Mouse (Mus musculus): ENCODE data around the gene Cacng2. TPM values are rescaled to one million over a fixed set of nuclear protein-coding genes. Genes with fewer than 3 reads are reported as not detected.
"Not testable (repeated sequence)": the region's sequence is repeated elsewhere in the genome, so short reads cannot be mapped to it uniquely, and the experiment has no call there.

Cacng2 gene
- polyA plus RNA-seq, 1 experiment from 2014 or later, result not detected

- H3K4me2 ChIP-seq, result no peak overlapping the region
- 72% methylated on average over 4 of the region's 4 CpGs for WGBS
- H3K4me3 ChIP-seq (ENCODE audit: low read depth, low read length), result no peak overlapping the region
- H3K27ac ChIP-seq (ENCODE audit: low read depth, low read length), result no peak overlapping the region
- H3K27me3 ChIP-seq (replicated peaks; ENCODE audit: control insufficient read depth, insufficient read depth, low read length), result no peaks in the 10 kb centered on the region
- no peak overlapping the region for H3K9ac ChIP-seq (ENCODE audit: low read depth, low read length)
- ATAC-seq (replicated peaks; ENCODE audit: low FRiP score) (no peak), DNase-seq (ENCODE audit: low spot score) (no peak)
- H3K36me3 ChIP-seq (ENCODE audit: control insufficient read depth, insufficient read depth, low read length), result no peaks in the 10 kb centered on the region
- no peaks in the 10 kb centered on the region for H3K4me1 ChIP-seq (replicated peaks; ENCODE audit: control insufficient read depth, insufficient read depth, low read length)
- H3K9me3 ChIP-seq (ENCODE audit: control insufficient read depth, low read length), result no peaks in the 10 kb centered on the region
These were observed 95.6 kb downstream of the Cacng2 start for GRCm38 (mm10) chr15:78024211-78024610.

DNA sequence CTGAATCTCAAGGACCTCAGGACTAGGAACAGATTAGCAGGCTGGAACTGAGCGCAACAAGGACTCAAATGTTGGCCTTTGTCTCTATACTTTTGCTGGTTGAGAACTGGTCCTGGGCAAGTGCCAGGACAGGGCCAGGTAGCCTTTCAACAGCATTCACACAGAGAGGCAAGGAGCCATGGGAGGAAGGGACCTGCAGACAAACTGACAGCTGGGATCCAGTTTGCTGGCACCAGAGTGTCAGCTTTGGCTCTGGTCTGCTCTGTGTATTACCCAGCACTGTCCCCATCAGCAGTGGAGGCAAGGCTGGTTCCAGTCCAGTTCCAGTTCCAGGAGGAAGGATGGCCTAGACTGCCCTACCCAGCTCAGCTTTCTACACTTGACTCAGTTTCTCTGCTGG, 105.8 kb downstream of the Cacng2 start:
- no peaks in the 10 kb centered on the region for H3K9me3 ChIP-seq (ENCODE audit: control insufficient read depth, low read length)
- no peaks in the 10 kb centered on the region for H3K4me1 ChIP-seq (replicated peaks; ENCODE audit: control insufficient read depth, insufficient read depth, low read length)
- DNase-seq (ENCODE audit: low spot score), result no peak
- no peak overlapping the region for H3K27ac ChIP-seq (ENCODE audit: low read depth, low read length)
- 82% methylated on average over 1 of the region's 1 CpGs for WGBS
- H3K4me2 ChIP-seq, result no peak overlapping the region
- no peak overlapping the region for H3K9ac ChIP-seq (ENCODE audit: low read depth, low read length)
- no peaks in the 10 kb centered on the region for H3K27me3 ChIP-seq (replicated peaks; ENCODE audit: control insufficient read depth, insufficient read depth, low read length)
- no peaks in the 10 kb centered on the region for H3K36me3 ChIP-seq (ENCODE audit: control insufficient read depth, insufficient read depth, low read length)
- no peak for ATAC-seq (replicated peaks; ENCODE audit: low FRiP score)
- no peak overlapping the region for H3K4me3 ChIP-seq (ENCODE audit: low read depth, low read length)

GRCm38 (mm10) chr15:78008206-78008605, 111.6 kb downstream of the Cacng2 start:
- not testable (repeated sequence) for H3K36me3 ChIP-seq (ENCODE audit: control insufficient read depth, insufficient read depth, low read length); DNase-seq (ENCODE audit: low spot score); H3K9ac ChIP-seq (ENCODE audit: low read depth, low read length); H3K4me3 ChIP-seq (ENCODE audit: low read depth, low read length); H3K9me3 ChIP-seq (ENCODE audit: control insufficient read depth, low read length); H3K4me2 ChIP-seq; H3K4me1 ChIP-seq (replicated peaks; ENCODE audit: control insufficient read depth, insufficient read depth, low read length); H3K27ac ChIP-seq (ENCODE audit: low read depth, low read length); H3K27me3 ChIP-seq (replicated peaks; ENCODE audit: control insufficient read depth, insufficient read depth, low read length); ATAC-seq (replicated peaks; ENCODE audit: low FRiP score)
- 82% methylated on average over 8 of the region's 8 CpGs for WGBS

DNA sequence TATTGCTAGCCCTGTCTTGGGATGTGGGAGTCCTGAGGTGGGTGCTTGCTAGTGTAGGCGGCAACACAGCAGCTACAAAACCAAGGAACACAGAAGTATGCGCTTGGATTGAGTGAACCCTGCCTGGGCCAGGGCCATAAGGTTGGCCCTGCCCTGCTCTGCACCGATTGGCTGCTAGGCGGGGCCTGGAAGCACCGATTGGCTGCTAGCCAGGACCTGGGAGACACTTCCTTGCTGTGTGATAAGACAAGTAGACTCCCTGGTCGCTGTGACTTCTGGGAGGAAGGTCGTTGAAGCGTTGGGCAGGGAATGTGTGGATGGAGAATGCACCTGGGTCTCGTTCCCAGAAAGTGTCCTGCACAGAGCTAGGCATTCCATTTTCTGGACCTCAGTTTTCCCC, 115.9 kb downstream of the Cacng2 start:
- H3K4me3 ChIP-seq (ENCODE audit: low read depth, low read length), result no peak overlapping the region
- 42% methylated on average over 9 of the region's 9 CpGs for WGBS
- no peaks in the 10 kb centered on the region for H3K9me3 ChIP-seq (ENCODE audit: control insufficient read depth, low read length)
- H3K4me1 ChIP-seq (replicated peaks; ENCODE audit: control insufficient read depth, insufficient read depth, low read length), result no peaks in the 10 kb centered on the region
- DNase-seq (ENCODE audit: low spot score) (no peak), ATAC-seq (replicated peaks; ENCODE audit: low FRiP score) (peak; percentile 76; the same call in 1 of the 2 replicates)
- no peaks in the 10 kb centered on the region for H3K36me3 ChIP-seq (ENCODE audit: control insufficient read depth, insufficient read depth, low read length)
- no peak overlapping the region for H3K9ac ChIP-seq (ENCODE audit: low read depth, low read length)
- no peak overlapping the region for H3K27ac ChIP-seq (ENCODE audit: low read depth, low read length)
- 0 out of 2 replicates have a peak, but pooled peaks cover 4% of the 10 kb centered on the region for H3K27me3 ChIP-seq (replicated peaks; ENCODE audit: control insufficient read depth, insufficient read depth, low read length)
- H3K4me2 ChIP-seq, result no peak overlapping the region

- Histone ChIP-seq H3K4me3 (ENCODE audit: low read depth, low read length) (no peak overlapping the region), H3K9me3 (ENCODE audit: control insufficient read depth, low read length) (no peaks in the 10 kb centered on the region), H3K9ac (ENCODE audit: low read depth, low read length) (no peak overlapping the region), H3K36me3 (ENCODE audit: control insufficient read depth, insufficient read depth, low read length) (no peaks in the 10 kb centered on the region), H3K27me3 (replicated peaks; ENCODE audit: control insufficient read depth, insufficient read depth, low read length) (peaks cover 4% of the 10 kb centered on the region; the same call in 1 of the 2 replicates), H3K4me2 (no peak overlapping the region), H3K27ac (ENCODE audit: low read depth, low read length) (no peak overlapping the region), H3K4me1 (replicated peaks; ENCODE audit: control insufficient read depth, insufficient read depth, low read length) (no peaks in the 10 kb centered on the region)
- 34% methylated on average over 5 of the region's 5 CpGs for WGBS
- DNase-seq (ENCODE audit: low spot score), result no peak
- ATAC-seq (replicated peaks; ENCODE audit: low FRiP score), result no peak
These were observed 118.4 kb downstream of the Cacng2 start for GRCm38 (mm10) chr15:78001400-78001799.

DNA sequence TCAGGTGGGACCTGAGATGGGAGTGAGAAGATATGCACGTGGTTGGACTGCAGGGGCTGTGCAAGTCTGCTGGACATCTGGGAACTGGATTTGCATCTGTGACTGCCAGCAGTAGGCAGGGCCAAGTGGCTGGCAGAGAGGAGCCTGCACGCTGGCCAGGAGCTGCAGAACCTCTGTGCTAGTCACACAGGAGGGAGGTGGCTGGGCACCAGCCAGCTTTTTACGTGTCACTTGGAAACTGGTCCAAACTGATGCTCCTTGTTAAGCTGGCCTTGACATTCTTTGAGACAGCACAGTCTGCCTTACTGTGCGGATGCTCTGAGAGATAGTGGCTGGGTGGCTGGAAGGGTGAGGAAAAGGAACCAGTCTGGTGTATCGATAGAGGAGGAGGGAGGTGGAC, 131.3 kb downstream of the Cacng2 start:
- WGBS, result 57% methylated on average over 5 of the region's 5 CpGs
- no peaks in the 10 kb centered on the region for H3K27me3 ChIP-seq (replicated peaks; ENCODE audit: control insufficient read depth, insufficient read depth, low read length)

GRCm38 (mm10) chr15:77983391-77983790, 136.4 kb downstream of the Cacng2 start:
- DNase-seq (ENCODE audit: low spot score) (no peak), ATAC-seq (replicated peaks; ENCODE audit: low FRiP score) (no peak)
- Histone ChIP-seq H3K9ac (ENCODE audit: low read depth, low read length) (no peak overlapping the region), H3K4me1 (replicated peaks; ENCODE audit: control insufficient read depth, insufficient read depth, low read length) (no peaks in the 10 kb centered on the region), H3K4me3 (ENCODE audit: low read depth, low read length) (no peak overlapping the region), H3K4me2 (no peak overlapping the region), H3K27me3 (replicated peaks; ENCODE audit: control insufficient read depth, insufficient read depth, low read length) (peaks cover 6% of the 10 kb centered on the region; the same call in 1 of the 2 replicates), H3K36me3 (ENCODE audit: control insufficient read depth, insufficient read depth, low read length) (no peaks in the 10 kb centered on the region), H3K27ac (ENCODE audit: low read depth, low read length) (no peak overlapping the region), H3K9me3 (ENCODE audit: control insufficient read depth, low read length) (no peaks in the 10 kb centered on the region)
- 27% methylated on average over 3 of the region's 3 CpGs for WGBS

More for the DNA sequence above, 131.3 kb downstream of the Cacng2 start:
- no peak overlapping the region for H3K4me2 ChIP-seq
- H3K27ac ChIP-seq (ENCODE audit: low read depth, low read length), result no peak overlapping the region
- H3K36me3 ChIP-seq (ENCODE audit: control insufficient read depth, insufficient read depth, low read length), result no peaks in the 10 kb centered on the region
- H3K4me3 ChIP-seq (ENCODE audit: low read depth, low read length), result no peak overlapping the region
- no peak for DNase-seq (ENCODE audit: low spot score)
- ATAC-seq (replicated peaks; ENCODE audit: low FRiP score), result no peak
- H3K4me1 ChIP-seq (replicated peaks; ENCODE audit: control insufficient read depth, insufficient read depth, low read length), result no peaks in the 10 kb centered on the region
- no peak overlapping the region for H3K9ac ChIP-seq (ENCODE audit: low read depth, low read length)
- no peaks in the 10 kb centered on the region for H3K9me3 ChIP-seq (ENCODE audit: control insufficient read depth, low read length)

- Histone ChIP-seq H3K27me3 (replicated peaks; ENCODE audit: control insufficient read depth, insufficient read depth, low read length) (peaks cover 6% of the 10 kb centered on the region; the same call in 1 of the 2 replicates), H3K4me1 (replicated peaks; ENCODE audit: control insufficient read depth, insufficient read depth, low read length) (no peaks in the 10 kb centered on the region), H3K4me2 (no peak overlapping the region), H3K4me3 (ENCODE audit: low read depth, low read length) (no peak overlapping the region), H3K9me3 (ENCODE audit: control insufficient read depth, low read length) (no peaks in the 10 kb centered on the region), H3K9ac (ENCODE audit: low read depth, low read length) (no peak overlapping the region), H3K27ac (ENCODE audit: low read depth, low read length) (no peak overlapping the region), H3K36me3 (ENCODE audit: control insufficient read depth, insufficient read depth, low read length) (no peaks in the 10 kb centered on the region)
- ATAC-seq (replicated peaks; ENCODE audit: low FRiP score) (no peak), DNase-seq (ENCODE audit: low spot score) (peak; percentile 58)
- 29% methylated on average over 18 of the region's 18 CpGs for WGBS
These were observed 137.5 kb downstream of the Cacng2 start for GRCm38 (mm10) chr15:77982195-77982939.

DNA sequence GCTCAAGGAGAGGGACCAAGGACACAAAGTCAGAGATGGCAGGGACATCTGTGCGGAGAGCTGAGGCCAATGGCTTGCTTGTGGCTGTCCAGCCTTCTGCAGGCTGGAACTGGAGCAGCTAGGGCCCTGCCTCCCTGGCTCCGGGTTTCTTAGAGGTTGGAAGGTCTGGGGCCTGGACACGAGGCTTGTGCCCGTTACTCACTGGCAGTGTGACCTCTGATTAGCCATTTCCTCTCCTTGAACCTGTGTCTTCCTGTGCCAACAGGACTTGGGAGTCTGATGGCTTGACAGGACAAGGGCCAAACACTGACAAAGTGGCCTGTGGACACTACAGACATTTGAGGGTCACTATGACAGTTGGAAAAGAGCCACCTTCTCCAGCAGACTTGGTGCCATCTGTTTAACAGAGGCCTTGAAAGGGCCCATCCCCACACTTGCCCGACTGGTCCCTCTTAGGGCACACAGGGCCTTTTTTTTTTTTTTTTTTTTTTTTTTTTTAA, 138.6 kb downstream of the Cacng2 start:
- ATAC-seq (replicated peaks; ENCODE audit: low FRiP score) (no peak), DNase-seq (ENCODE audit: low spot score) (no peak)
- Histone ChIP-seq H3K9me3 (ENCODE audit: control insufficient read depth, low read length) (no peaks in the 10 kb centered on the region), H3K4me3 (ENCODE audit: low read depth, low read length) (no peak overlapping the region), H3K27ac (ENCODE audit: low read depth, low read length) (no peak overlapping the region), H3K27me3 (replicated peaks; ENCODE audit: control insufficient read depth, insufficient read depth, low read length) (peaks cover 6% of the 10 kb centered on the region; the same call in 1 of the 2 replicates), H3K4me2 (no peak overlapping the region), H3K4me1 (replicated peaks; ENCODE audit: control insufficient read depth, insufficient read depth, low read length) (no peaks in the 10 kb centered on the region), H3K36me3 (ENCODE audit: control insufficient read depth, insufficient read depth, low read length) (no peaks in the 10 kb centered on the region), H3K9ac (ENCODE audit: low read depth, low read length) (no peak overlapping the region)
- 56% methylated on average over 5 of the region's 5 CpGs for WGBS
